Mouse (Mus musculus) E14TG2a.4 (cell line): ENCODE measurements at regions not wholly inside any gene's neighbourhood (a gene's known extent, or its start where the extent isn't known, plus 50 kb on each side); places are given as distances from the start of the nearest gene placed in this dataset.

Source experiments
- H3K27me3 ChIP-seq: 2 replicates; pipeline ENCODE4 v1.6.1; 2014; ENCODE audit warnings: low read length, control low read depth; ENCODE audit not compliant: insufficient read depth
- H3K36me3 ChIP-seq: 2 replicates; pipeline ENCODE4 v1.6.1; 2014; ENCODE audit warnings: low read length, control low read depth; ENCODE audit not compliant: insufficient read depth
- H3K4me1 ChIP-seq: replicated peaks from 2 replicates; pipeline ENCODE4 v1.6.1; 2014; ENCODE audit warnings: low read depth, low read length, control low read depth
- H3K4me3 ChIP-seq: replicated peaks from 2 replicates; pipeline ENCODE4 v1.5.1; 2014; ENCODE audit warnings: mild to moderate bottlenecking, low read length
- H3K9me3 ChIP-seq: 2 replicates; pipeline ENCODE4 v1.6.1; 2014; ENCODE audit warnings: low read length, control low read depth
- CTCF ChIP-seq: conservative IDR thresholded peaks from 2 replicates; pipeline ENCODE4 v1.5.1; 2014; ENCODE audit warnings: low read length
- NANOG ChIP-seq: IDR thresholded peaks from 2 replicates; pipeline ENCODE4 v1.6.1; 2014; ENCODE audit warnings: borderline replicate concordance, low read length, mixed read lengths
- POU5F1 ChIP-seq: IDR thresholded peaks from 2 replicates; pipeline ENCODE4 v1.6.1; 2014; ENCODE audit warnings: low read length, borderline replicate concordance

DNA sequence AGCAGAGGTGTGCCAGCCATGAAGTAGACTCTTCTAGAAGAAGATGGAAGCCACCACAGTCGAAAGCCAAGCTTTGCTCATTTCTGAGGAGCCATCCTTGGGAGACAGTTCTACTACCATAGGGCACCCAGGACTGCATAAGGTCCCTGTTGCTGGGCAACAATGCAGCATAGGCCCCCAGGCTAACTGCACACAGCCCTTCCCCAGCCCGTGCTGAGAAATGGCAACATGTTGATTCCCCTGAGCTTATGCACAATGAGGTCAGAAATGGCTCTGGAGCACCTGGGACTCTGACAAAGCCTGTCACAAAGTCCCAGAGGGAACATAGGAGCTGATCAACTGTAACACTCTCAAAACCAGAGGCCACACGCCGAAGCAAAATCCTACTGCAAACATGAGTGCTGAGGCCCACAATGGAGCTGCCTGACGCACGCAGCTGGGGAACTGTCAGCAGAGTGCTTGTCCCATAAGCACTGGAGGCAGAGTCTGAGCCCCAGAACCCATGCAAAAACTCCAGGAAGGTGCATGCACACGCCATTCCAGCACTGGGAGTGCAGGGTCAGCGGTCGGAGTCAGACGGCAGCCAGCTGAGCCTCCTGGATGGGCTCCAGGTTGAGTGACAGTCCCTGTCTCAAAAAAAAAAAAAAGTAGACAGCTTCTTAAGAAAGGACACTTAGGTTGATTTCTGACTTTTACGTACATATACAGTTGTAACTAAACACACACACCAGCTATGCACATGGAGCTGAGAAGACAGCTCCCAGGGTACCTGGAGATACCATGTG lies 120.6 kb upstream of the Ajap1 start:
- no peak for TF ChIP-seq POU5F1
- Histone ChIP-seq H3K4me3 (no peak overlapping the region), H3K9me3 (no peaks in the 10 kb centered on the region), H3K27me3 (peaks cover 7% of the 10 kb centered on the region; the same call in 1 of the 2 replicates), H3K4me1 (peaks cover 61% of the 10 kb centered on the region), H3K36me3 (no peaks in the 10 kb centered on the region)

- Histone ChIP-seq H3K36me3 (no peaks in the 10 kb centered on the region), H3K4me1 (peaks cover 61% of the 10 kb centered on the region), H3K9me3 (no peaks in the 10 kb centered on the region), H3K27me3 (0 out of 2 replicates have a peak, but pooled peaks cover 7% of the 10 kb centered on the region), H3K4me3 (no peak overlapping the region)
- TF ChIP-seq CTCF: no peak
- TF ChIP-seq NANOG: no peak
- TF ChIP-seq POU5F1: no peak
Observed at GRCm38 (mm10) chr4:153603936-153604335, 121.3 kb upstream of the Ajap1 start.

DNA sequence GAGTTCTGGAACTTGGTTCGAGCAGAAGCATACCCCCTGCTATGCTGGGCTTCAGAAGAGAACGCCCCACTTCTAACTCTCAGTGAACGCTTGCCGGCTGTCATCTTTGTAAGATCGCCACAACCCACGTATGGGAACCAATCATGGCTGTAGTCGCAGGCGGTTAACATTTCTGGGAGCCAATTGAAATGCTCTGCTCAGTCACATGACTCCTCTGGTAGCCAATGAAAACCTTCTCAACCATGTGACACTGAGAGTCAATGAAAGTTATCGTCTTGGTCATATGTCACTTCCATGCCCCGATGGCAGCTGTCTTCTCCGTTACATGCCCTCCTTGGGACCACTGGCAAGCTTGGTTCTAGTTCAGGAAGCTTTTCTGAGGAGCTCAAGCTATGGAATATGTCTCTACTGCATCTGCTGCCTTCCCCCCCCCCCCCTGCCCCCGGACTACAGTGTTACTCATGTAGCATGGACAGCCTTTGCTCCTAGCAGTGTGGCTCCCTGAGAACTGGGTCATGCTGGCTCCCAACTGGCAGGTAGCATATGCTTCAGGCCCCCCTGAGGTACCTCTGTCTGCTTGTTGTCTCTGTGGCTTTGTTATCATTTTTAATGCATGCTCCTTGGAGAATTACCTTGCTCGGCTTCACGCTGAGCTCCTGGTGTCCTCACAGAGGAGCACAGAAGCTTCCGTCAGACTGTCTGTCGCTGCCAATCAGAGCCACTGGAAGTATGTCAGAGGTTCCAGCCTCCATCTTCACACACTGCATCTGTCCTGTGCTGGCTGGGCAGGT lies 122.3 kb upstream of the Ajap1 start:
- Histone ChIP-seq H3K9me3 (no peaks in the 10 kb centered on the region), H3K4me3 (no peak overlapping the region), H3K36me3 (no peaks in the 10 kb centered on the region), H3K27me3 (0 out of 2 replicates have a peak, but pooled peaks cover 4% of the 10 kb centered on the region), H3K4me1 (peaks cover 61% of the 10 kb centered on the region)
- TF ChIP-seq CTCF: no peak
- TF ChIP-seq POU5F1: no peak
- no peak for TF ChIP-seq NANOG

DNA sequence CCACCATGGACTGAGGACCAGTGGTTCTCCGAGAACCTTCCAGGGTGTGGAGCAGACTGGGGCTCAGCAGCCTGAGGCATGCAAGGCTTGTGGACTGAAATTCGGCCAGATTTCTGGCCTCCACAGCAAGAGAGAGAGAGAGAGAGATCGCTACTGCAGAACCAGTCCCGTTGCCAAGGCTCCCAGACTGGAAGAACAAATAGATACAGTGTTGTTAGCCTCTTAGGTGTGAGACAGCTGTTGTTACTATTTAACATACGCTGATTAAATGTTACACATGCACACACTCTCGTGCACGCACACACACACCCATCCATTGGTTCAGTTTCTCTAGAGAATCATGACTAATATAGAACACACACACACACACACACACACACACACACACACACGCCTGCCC lies 133.4 kb upstream of the Ajap1 start:
- no peaks in the 10 kb centered on the region for H3K36me3 ChIP-seq
- H3K9me3 ChIP-seq: 0 out of 2 replicates have a peak, but pooled peaks cover 4% of the 10 kb centered on the region
- peaks cover 39% of the 10 kb centered on the region for H3K4me1 ChIP-seq
- TF ChIP-seq CTCF: no peak
- TF ChIP-seq NANOG: no peak
- TF ChIP-seq POU5F1: no peak
- no peaks in the 10 kb centered on the region for H3K27me3 ChIP-seq
- H3K4me3 ChIP-seq: no peak overlapping the region

- TF ChIP-seq POU5F1: no peak
- TF ChIP-seq NANOG: no peak
- TF ChIP-seq CTCF: no peak
- H3K36me3 ChIP-seq: no peaks in the 10 kb centered on the region
- H3K27me3 ChIP-seq: no peaks in the 10 kb centered on the region
- peaks cover 39% of the 10 kb centered on the region for H3K4me1 ChIP-seq
- H3K4me3 ChIP-seq: no peak overlapping the region
- no peaks in the 10 kb centered on the region for H3K9me3 ChIP-seq
Observed at GRCm38 (mm10) chr4:153616938-153617337, 134.3 kb upstream of the Ajap1 start.

DNA sequence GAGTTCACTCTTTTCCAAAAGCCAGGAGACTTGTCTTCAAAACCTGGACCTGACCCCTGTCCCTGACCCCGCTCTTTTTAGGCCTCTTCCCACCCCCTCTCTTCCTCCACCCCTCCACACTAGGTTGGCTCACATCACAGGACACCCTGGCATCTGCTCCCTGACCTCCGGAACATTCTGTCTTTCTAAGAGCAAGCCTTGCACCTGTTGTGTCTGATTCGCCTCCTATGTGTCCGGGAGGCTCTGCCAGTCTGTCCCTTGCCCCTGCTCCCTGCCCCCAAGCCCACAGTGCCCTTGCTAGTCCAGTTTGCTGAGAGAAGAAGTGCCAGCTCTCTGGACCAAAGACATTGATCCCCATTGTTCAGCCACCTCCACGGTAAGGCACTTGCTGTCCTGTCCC lies 138.3 kb upstream of the Ajap1 start:
- Histone ChIP-seq H3K4me3 (no peak overlapping the region), H3K4me1 (peaks cover 38% of the 10 kb centered on the region), H3K36me3 (no peaks in the 10 kb centered on the region), H3K9me3 (no peaks in the 10 kb centered on the region), H3K27me3 (peaks cover 3% of the 10 kb centered on the region; the same call in 1 of the 2 replicates)
- TF ChIP-seq POU5F1 (no peak), CTCF (no peak), NANOG (no peak)

GRCm38 (mm10) chr4:153631161-153631560 lies 148.6 kb upstream of the Ajap1 start:
- H3K36me3 ChIP-seq: no peaks in the 10 kb centered on the region
- TF ChIP-seq NANOG: no peak
- no peak for TF ChIP-seq POU5F1
- no peak for TF ChIP-seq CTCF
- peaks cover 20% of the 10 kb centered on the region for H3K9me3 ChIP-seq
- H3K27me3 ChIP-seq: peaks cover 14% of the 10 kb centered on the region
- H3K4me1 ChIP-seq: peaks cover 52% of the 10 kb centered on the region
- H3K4me3 ChIP-seq: no peak overlapping the region

- no peak overlapping the region for H3K4me3 ChIP-seq
- H3K36me3 ChIP-seq: no peaks in the 10 kb centered on the region
- TF ChIP-seq CTCF: no peak
- TF ChIP-seq NANOG: no peak
- no peak for TF ChIP-seq POU5F1
- H3K27me3 ChIP-seq: peaks cover 22% of the 10 kb centered on the region
- peaks cover 52% of the 10 kb centered on the region for H3K4me1 ChIP-seq
- H3K9me3 ChIP-seq: peaks cover 20% of the 10 kb centered on the region
Observed at GRCm38 (mm10) chr4:153632056-153632455, 149.4 kb upstream of the Ajap1 start.

DNA sequence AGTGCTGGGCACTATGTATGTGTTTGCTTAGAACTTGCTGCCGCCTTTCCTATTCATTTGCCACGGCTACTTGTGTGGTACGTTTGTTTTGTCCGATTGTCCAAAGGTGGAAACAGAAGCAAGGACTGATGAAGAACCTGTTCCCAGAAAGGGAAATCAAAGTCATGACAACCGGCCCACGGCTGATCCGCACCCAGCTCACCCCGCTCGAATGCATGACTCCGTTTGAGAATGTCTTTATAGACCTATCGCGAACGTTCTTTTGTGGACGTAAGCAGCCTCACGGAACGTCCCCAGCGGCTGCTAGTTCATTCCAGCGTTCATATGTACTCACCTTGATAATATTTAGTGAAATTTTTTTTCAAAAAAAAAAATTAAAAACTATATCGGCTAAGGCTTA lies 149.9 kb upstream of the Ajap1 start:
- TF ChIP-seq NANOG: no peak
- TF ChIP-seq POU5F1: no peak
- no peak for TF ChIP-seq CTCF
- H3K36me3 ChIP-seq: no peaks in the 10 kb centered on the region
- 0 out of 2 replicates have a peak overlapping the region, but pooled peaks have one; percentile 10 for H3K4me3 ChIP-seq
- H3K9me3 ChIP-seq: peaks cover 20% of the 10 kb centered on the region
- H3K4me1 ChIP-seq: peaks cover 52% of the 10 kb centered on the region
- H3K27me3 ChIP-seq: peaks cover 26% of the 10 kb centered on the region
